Mouse (Mus musculus): Measurements from ENCODE around the gene Mybphl.

Gene Mybphl

GRCm38 (mm10) chr3:108372691-108373090 is 8.0 kb downstream of the Mybphl start:
- no peak for DNase-seq (ENCODE audit: low spot score)

DNA sequence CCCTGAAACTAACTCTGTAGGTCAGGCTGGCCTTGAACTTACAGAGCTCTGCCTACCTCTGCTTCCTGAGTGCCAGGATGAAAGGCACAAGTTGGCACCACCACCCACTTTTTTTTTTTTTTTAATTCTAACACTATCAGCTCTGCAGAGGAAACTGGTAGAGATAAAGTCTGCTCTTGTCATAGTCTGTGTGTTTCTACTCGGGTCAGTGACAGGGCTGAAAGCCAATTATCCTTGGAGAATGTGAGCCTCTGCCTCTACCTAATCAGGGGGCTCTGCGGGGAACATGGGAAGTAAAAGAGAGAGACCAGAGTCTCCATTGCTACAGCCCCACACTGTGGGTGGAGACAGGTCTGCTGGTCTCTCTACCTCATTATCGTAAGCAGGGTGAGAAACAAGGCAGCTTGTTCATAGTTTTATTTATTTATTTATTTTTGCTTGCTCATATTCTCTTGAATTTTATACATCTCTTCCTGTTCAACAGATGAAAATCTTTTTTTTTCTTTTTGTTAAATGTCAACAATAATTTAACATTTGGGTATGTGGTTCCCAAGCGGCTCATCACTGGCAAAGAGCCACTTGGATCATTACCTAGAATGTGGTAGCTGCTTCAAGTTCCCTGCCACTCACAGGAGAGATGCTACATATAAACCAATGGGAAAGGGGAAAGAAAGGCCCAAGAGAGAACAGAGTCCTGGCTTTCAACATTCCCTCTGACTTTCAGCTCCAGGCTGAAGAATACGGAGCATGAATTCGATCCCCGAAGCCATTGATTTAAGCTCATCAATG is 14.4 kb downstream of the Mybphl start:
- DNase-seq (ENCODE audit: low spot score), result no peak

- no peak for DNase-seq (ENCODE audit: low spot score)
These were observed 16.0 kb downstream of the Mybphl start for GRCm38 (mm10) chr3:108380695-108381094.

DNA sequence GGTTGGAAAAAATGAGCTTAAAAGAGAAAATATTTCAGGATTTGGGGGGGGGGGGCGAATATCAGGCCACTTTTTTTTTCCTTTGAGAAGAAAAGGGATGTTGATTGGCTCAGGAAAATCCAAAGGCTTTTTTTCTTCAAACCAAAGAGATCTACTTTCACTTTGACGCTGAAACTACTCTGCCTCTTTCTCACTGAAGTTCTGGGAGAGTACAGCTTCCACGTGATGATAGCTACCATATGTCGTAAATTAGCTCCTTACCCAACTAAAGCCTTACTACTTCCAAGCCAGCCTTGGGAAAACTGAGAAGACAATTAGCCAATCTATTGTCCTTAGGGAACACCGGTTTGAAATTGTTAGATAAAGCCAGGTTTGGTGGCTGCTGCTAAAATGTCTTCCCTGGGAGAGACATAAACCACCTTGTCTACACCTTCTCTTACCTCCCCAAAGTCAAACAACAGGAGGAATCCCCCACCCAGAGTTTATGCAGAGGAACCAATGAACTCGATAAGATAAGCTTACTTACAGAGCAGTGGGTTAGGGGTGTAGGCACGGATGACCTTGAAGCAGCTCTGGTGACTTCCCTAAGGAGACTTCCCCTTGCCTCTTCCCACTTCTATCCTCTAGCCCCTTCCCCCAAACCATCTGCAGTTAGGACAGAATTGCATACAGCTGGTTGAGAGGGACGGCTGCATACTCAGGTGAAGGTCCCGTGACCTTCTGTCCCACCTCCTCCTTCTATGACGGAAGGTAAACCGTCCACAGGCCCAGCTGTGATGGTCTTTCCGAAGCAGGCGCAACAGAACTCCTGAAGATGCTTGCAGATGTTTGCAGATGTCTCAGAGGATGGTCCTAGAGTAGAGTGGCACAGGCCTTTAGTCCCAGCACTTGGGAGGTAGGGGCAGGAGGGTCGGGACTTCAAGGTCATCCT is 17.5 kb downstream of the Mybphl start:
- no peak for DNase-seq (ENCODE audit: low spot score)

GRCm38 (mm10) chr3:108383485-108384354 is 19.0 kb downstream of the Mybphl start, which contains the start of gene Psrc1:
Psrc1 (plus strand) TSS chr3:108383839.
- peak; percentile 97 for DNase-seq (ENCODE audit: low spot score)

DNA sequence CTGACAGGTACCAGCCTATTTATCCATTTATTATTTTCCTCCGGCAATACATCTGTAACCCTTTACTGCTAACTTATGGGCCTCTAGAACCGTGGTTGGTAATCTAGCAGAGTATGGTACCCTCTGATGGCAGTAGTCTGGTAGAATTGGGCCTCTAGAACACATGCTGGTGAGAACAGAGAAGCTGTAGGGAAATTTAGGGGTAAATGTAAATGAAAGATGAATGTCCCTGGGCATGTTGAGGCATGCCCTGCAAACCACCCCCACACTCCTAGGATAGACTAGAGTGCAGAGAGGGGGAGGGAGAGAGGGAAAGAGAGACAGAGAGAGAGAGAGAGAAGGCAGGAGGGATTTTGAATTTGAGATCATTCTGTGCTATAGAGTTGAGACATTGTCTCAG is 19.7 kb downstream of the Mybphl start:
- DNase-seq (ENCODE audit: low spot score), result no peak

- DNase-seq (ENCODE audit: low spot score), result no peak
These were observed 21.5 kb downstream of the Mybphl start for GRCm38 (mm10) chr3:108386186-108386585.

DNA sequence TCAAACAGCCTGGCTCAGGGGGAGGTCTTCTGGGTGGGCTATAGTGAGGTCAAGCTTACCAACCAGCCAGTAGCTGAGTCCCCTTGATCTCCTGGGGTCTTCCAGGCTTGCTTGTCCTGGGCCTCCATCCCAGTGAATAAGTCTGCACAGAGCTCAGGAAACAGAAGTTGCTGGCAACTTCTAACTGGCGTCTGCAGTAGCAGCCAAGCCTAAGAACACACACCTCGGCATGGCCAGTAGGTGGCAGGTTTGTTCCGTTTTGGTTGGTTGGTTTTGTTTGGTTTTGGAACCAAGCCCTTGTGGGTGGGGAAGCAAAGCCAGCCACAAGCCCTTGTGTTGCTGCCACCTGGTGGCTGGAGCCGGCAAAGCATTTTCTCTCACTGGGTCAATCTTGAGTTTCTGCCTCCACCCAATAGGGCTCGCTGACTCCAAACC is 24.4 kb downstream of the Mybphl start:
- peak; percentile 99 for DNase-seq (ENCODE audit: low spot score)

DNA sequence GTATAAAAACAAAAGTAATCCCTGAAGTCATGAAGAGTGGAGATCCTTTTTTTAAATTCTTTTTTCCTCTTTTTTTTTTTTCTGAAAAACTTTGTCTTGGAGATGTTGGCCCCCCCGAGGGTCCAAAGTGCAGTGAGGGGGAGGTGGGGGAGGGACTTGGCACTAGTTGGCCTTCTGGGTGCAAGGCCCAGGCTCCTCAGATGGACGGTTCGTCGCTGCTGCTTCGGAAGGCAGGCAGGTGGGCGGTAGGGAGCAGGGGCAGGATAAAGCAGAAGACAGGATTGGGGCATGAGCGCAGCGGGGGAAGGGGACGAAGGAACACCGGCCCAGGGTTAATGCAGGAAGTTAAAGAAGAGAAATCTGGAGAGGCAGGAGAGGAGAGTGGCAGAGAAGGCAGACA is 27.6 kb downstream of the Mybphl start:
- peak; percentile 12 for DNase-seq (ENCODE audit: low spot score)

GRCm38 (mm10) chr3:108392793-108393192 is 28.1 kb downstream of the Mybphl start:
- DNase-seq (ENCODE audit: low spot score), result no peak

DNA sequence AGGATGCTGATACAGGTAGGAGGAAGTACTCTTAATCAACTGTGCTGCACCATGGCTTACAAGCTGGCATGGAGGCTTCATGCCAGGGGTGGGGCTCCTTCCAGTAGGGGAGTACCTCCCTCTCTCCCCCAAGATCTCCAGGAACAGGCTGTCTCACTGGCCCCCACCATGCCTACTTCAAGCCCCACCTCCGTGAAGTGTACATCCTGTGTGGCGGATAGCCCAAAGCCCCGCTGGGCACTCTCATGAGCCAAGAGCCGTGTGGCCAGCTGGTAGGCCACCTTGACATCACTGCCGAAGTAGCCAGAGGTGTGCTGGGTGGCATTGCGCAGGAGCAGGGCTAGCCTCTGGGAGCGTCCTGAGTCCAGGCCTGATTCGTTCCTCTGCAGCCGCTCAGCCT is 33.6 kb downstream of the Mybphl start:
- DNase-seq (ENCODE audit: low spot score), result no peak

- no peak for DNase-seq (ENCODE audit: low spot score)
These were observed 35.7 kb downstream of the Mybphl start for GRCm38 (mm10) chr3:108400442-108400841.

GRCm38 (mm10) chr3:108401692-108402527 is 37.2 kb downstream of the Mybphl start:
- DNase-seq (ENCODE audit: low spot score), result peak; percentile 90

DNA sequence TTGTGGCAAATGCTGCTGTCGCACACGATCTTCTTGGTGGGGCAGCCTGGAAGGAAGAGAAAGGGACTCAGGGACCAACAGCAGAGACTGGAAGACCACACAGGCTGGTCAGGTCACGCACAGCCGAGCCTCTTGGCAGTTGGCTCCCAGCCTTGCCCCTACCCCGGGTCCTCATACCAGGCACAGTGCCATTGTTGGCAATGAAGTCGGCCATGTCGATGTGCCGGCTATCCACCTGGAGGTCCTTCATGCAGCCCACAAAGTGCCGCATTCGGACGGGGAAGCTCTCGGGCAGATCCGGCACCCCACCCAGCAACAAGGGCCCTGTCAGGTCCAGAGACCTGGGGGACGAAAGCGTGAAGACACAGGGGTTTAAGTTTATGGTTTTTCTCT is 37.8 kb downstream of the Mybphl start:
- DNase-seq (ENCODE audit: low spot score), result no peak

DNA sequence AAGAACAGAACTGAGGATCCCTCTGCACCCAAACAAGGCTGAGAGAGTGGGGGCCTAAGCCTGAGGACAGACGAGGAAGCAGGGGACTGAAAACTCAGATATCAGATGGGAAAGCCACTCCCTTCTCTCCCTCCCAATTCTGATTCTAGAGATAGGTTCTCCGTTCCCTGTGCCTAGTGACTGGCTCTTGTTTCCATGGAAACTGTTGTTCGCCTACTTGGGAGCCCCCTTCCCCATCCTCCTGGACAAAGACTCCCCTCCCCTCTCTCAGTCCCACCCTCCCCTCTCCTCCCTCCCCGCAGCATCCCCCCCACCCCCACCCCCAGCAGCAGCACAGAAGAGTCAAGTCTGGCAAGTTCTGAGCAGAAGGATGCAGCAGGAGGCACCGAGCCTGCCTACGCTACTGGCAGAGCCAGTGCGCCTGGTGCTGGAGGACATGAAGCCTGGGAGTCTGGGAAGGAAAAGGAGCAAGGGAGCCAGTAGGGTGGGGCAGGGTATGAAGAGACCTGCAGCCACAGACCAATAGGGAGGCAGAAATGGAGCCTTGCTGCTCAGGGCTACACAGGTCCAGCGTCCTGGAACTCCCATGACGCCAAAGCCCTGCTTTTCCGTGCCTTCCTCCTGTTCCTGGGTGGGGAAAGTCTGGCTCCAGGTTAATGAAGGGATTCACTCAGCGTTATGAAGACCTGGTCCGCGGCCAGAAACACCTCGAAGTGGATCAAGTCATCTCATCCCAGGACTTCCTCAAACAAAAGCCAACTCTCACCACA is 41.0 kb downstream of the Mybphl start:
- peak; percentile 72 for DNase-seq (ENCODE audit: low spot score)

GRCm38 (mm10) chr3:108406306-108406885 is 41.7 kb downstream of the Mybphl start:
- DNase-seq (ENCODE audit: low spot score), result no peak

- no peak for DNase-seq (ENCODE audit: low spot score)
These were observed 43.9 kb downstream of the Mybphl start for GRCm38 (mm10) chr3:108408517-108409008.

- no peak for DNase-seq (ENCODE audit: low spot score)
These were observed 45.1 kb downstream of the Mybphl start for GRCm38 (mm10) chr3:108409656-108410358.

DNA sequence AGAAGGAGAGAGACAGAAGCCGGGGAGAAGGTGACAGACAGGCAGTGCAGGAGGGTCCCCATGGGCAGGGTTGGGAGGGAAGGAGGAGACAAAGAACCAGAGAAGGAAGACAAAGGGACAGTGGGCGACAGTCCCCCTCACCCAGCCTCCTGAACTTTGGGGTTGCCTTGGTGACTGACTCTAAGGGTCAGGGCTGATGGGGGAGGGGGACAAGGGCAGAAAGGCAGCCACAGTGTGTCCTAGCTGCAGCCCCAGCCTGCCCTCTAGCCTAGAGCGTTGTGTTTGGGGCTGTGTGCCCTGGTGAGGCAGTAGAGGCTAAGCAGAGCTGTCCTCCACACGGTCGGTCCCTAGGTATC is 45.6 kb downstream of the Mybphl start:
- peak; percentile 89 for DNase-seq (ENCODE audit: low spot score)

Measured in embryo, embryonic 10.5 days (tissue).